Mouse (Mus musculus) CH12.LX (cell line): Measurements from ENCODE around the gene Hnf1a.

ENCODE experiments used
- CTCF ChIP-seq, 2 experiments: IDR thresholded peaks in 1 of 2; conservative IDR thresholded peaks in 1 of 2; 2 replicates each; pipeline ENCODE4 v1.5.1; 2011 to 2012; ENCODE audit warnings: low read depth in 2 of 2, low read length in 2 of 2, improper control_type of control experiment in 1 of 2, inconsistent platforms in 1 of 2, mild to moderate bottlenecking in 1 of 2, moderate library complexity in 1 of 2
- SMC3 ChIP-seq: IDR thresholded peaks from 2 replicates; pipeline ENCODE4 v1.6.1; 2011; ENCODE audit warnings: low read depth, low read length, improper control_type of control experiment

GRCm38 (mm10) chr5:115007768-115008167 is 36.9 kb upstream of the Hnf1a start:
- no peak for TF ChIP-seq CTCF (conservative IDR thresholded peaks at IDR 0.05 in 1 of 2, IDR thresholded peaks at IDR 0.05 in 1 of 2; ENCODE audit: low read depth in 2 of 2, low read length in 2 of 2)
- TF ChIP-seq SMC3, result no peak
